Mouse (Mus musculus): ENCODE measurements around the gene Sms.

The Sms gene

DNA sequence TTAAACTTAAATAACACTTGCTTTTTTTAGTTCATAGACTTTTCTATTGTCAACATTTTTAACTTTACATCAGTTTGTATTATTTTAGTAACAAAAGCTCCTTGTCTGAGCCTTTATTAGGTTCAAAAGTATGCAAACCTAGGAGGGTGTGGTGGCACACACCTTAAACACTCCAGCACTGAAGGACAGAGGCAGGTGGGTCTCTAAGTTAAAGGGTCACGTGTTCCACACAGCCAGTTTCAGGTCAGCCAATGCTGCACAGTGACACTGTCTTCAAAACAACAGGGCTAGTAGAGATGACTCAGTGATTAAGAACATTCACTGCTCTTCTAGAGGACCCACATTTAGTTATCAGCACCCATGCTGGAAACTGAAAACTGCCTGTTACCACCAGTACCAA is 43.1 kb downstream of the Sms start:
- DNase-seq (ENCODE audit: low spot score) = no peak

DNA sequence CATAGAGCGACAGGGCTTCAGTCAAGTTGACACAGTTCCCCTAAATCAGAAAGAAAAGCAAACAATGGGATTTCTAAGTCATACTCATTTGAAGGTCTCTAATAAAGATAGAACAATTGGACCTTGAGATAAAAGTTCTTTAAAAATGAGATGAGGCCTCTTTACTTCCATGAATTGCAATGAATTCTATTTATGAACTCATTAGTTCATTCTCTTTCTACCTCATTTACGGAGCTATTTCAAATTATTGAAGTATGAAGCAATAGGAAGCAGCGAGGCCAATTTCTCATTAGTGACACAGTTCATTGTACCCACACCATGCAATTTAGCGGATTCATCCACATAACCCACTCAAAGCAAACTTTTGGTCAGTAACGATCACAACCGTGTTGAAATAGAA is 44.7 kb downstream of the Sms start:
- DNase-seq (ENCODE audit: low spot score) = no peak

DNA sequence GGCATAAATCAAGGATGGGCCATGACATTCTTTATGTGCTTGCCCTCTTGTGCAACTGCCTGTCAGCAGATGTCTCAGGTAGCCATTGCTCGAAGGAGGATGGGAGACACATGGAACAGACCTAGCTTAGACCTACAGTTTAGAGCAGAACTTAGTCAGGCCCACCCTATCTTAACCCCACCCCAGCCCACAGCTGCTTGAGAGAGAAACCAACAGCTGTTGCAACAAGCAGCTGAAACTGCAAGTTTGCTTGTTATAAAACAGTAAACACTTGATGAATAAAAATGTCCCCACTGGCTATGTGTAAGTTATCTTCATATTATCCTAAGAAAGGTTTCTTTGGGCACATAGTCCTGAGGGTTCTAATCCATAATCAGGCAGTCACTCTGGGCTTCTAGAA is 57.3 kb downstream of the Sms start:
- DNase-seq (ENCODE audit: low spot score) = no peak

DNA sequence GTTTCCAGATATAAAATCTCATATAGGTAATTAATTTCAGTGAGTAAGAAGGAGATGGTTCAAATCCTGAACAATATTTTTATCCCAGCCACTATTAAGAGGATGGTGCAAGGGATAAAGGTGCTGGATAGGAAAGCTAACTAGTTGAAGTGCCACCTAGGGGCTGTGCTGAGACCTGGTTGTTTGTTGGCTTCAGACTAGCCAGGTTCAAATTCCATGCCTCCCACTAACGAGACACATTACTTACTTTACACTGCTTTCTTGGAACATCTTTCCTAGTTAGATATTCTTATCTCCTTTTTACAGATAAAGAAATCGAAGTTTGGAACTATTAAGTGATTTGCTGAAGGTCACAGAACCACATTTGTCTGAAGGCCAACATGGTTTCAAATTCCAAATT is 72.6 kb downstream of the Sms start:
- DNase-seq (ENCODE audit: low spot score) = no peak

DNA sequence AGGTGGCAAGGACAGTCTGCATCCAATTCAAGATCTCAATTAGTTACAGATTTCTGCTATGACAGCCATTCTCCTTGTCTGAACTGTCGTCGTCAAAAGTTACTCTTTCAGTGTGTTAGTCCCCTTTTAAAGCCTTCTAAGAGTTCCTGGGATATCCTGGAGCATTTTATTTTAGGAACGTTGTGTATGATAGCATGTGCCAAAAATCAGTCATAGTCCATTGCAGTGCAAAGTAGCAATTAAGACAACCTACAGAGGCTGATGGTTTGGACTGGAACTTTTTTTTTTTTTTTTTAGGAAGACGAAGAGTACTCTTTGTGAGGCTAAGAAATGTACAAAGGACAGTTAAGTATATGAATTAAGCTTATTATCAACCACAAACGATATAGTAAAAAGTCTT is 76.9 kb downstream of the Sms start, which contains the start of gene Phex:
Gene Phex, minus strand, starts transcription at position 101 of the 400 bp plus-strand sequence.
- no peak for DNase-seq (ENCODE audit: low spot score)

DNA sequence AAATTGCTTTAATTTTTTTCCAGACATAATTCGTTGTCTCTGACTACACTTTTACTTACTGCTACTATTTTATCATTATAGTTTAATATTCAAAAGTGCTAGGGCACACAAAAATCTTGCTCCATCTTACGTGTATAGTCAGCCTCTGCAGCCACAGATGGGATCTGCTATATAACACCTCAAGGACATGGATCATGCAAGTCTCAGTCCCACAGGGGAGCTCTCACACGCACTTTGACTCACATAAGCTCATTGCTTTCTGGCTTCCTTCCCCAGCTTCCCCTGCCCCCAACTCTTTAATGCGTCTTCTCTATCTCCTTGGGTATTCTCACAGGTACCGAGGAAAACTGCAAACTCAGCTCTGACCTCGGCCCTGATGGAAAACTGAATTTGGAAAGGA is 87.2 kb downstream of the Sms start:
- no peak for DNase-seq (ENCODE audit: low spot score)
